Mouse (Mus musculus) liver, embryonic 11.5 days (tissue): ENCODE measurements around the gene Gls2. TPM values are rescaled to one million over a fixed set of nuclear protein-coding genes. Genes with fewer than 3 reads are reported as not detected.

ENCODE experiments used
- ATAC-seq: fragments of 200-750 bp; cut with Nextera tagmentation; replicated peaks from 2 replicates; pipeline ENCODE4 v1.8.0; 2017; ENCODE audit warnings: moderate number of reproducible peaks, mild to moderate bottlenecking, moderate TSS enrichment, moderate library complexity; ENCODE audit not compliant: low FRiP score
- DNase-seq: peaks from one replicate; pipeline ENCODE4 v3.0.0-alpha.2; 2017; ENCODE audit warnings: low spot score
- H3K27ac ChIP-seq: fragments of 300-500 bp; sonication (generic); 2 replicates; pipeline ENCODE4 v1.5.1; 2014; ENCODE audit warnings: mild to moderate bottlenecking, low read depth, low read length, control low read depth
- H3K27me3 ChIP-seq: fragments of 300-500 bp; sonication (generic); replicated peaks from 2 replicates; pipeline ENCODE4 v1.6.1; 2014; ENCODE audit warnings: low read length, mixed read lengths; ENCODE audit not compliant: control insufficient read depth, insufficient read depth
- H3K36me3 ChIP-seq: fragments of 300-500 bp; sonication (generic); 2 replicates; pipeline ENCODE4 v1.6.1; 2014; ENCODE audit warnings: mild to moderate bottlenecking, low read length, moderate library complexity, mixed read lengths; ENCODE audit not compliant: control insufficient read depth, insufficient read depth
- H3K4me1 ChIP-seq: fragments of 300-500 bp; sonication (generic); replicated peaks from 2 replicates; pipeline ENCODE4 v1.6.1; 2014; ENCODE audit warnings: low read length, mixed read lengths; ENCODE audit not compliant: control insufficient read depth, insufficient read depth
- H3K4me2 ChIP-seq: fragments of 300-500 bp; sonication (generic); 2 replicates; pipeline ENCODE4 v1.6.1; 2014; ENCODE audit warnings: mild to moderate bottlenecking, control low read depth, moderate library complexity
- H3K4me3 ChIP-seq: fragments of 300-500 bp; sonication (generic); 2 replicates; pipeline ENCODE4 v1.5.1; 2014; ENCODE audit warnings: low read depth, low read length, control low read depth
- H3K9ac ChIP-seq: fragments of 300-500 bp; sonication (generic); 2 replicates; pipeline ENCODE4 v1.6.1; 2014; ENCODE audit warnings: low read depth, low read length, control low read depth
- H3K9me3 ChIP-seq: fragments of 300-500 bp; sonication (generic); 2 replicates; pipeline ENCODE4 v1.6.1; 2016; ENCODE audit warnings: low read length, inconsistent platforms, mixed read lengths; ENCODE audit not compliant: control insufficient read depth
- WGBS: fragments of 180-500 bp; shearing (Covaris S2); extraction: QIAGEN DNeasy Blood & Tissue Kit; methylation state at CpG from one replicate; pipeline ENCODE4 v1.1.7; 2014; 5-methylcytosine and 5-hydroxymethylcytosine counted together
- polyA plus RNA-seq: library from polyadenylated mRNA; unstranded; fragments of >200 nt; fragmentation: Nextera tagmentation; extraction: Ambion mirVana; gene quantifications from 2 replicates; pipeline ENCODE4 v1.2.1, GENCODE M21; 2014

Gene Gls2
- polyA plus RNA-seq, 1 experiment from 2014 or later, result 3.1 TPM

DNA sequence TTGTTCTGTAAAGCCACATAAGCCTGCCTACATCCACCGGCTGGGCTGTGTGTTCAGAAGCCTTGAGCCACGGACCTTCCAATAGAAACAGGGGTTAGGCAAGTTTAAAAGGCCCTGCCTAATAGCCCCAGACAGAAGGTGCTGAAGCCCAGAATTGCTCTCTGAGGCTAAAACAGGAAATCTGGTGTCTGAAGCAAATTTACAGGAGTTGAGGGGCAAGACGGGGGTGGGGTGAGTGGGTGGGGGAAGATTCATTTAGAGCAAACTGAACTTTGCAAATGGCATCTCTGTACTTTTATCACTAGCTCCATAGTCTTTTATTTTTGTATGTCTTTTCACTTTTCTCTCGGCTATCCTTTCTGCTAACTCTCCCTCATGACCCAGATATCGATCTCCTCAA is 36.9 kb downstream of the Gls2 start:
- Histone ChIP-seq H3K4me3 (peak overlapping the region; percentile 72), H3K36me3 (peaks cover 2% of the 10 kb centered on the region; the same call in 1 of the 2 replicates), H3K4me2 (peak overlapping the region; percentile 68), H3K9ac (peak overlapping the region; percentile 97), H3K27ac (peak overlapping the region; percentile 90), H3K27me3 (no peaks in the 10 kb centered on the region), H3K4me1 (peaks cover 17% of the 10 kb centered on the region), H3K9me3 (no peaks in the 10 kb centered on the region)
- no peak for DNase-seq
- 19% methylated on average over 5 of the region's 5 CpGs for WGBS
- no peak for ATAC-seq

DNA sequence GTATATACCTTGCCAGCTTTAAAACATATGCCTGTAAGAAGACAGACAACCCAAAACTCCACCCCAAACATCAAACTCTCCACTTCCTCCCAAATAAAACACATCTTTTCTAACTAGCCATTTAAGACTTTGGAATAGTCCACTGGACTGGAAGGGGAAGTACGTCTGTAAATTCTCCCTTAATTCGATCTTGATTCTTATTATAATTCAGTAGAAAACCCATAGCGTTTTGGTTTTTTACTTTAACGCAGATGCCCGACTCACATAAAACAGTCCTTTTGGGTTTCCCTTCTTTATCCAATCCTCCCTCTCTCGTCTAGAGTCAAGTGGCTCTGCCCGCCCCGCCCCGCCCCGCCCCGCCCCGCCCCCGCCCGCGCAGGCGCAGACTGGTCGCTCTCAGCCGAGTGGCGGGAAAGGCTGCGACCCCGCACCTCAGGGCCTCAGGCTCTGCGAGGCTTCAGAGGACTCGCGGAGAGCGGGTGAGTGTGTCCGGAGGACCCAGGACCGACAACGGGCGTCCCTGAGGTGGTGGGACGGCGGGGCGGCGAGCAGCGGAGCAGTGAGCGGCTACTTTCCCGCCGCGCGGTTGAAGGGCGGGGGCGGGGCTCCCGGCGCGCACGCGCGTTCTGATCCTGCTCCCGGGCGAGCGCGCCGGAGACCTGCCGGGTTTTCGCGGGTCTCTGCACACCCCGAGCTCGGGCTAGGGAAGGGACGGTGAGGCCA is 37.6 kb downstream of the Gls2 start, which contains the start of gene Timeless:
Timeless (plus strand) TSS at position 369 of the 723 bp plus-strand sequence.
- DNase-seq (peak; percentile 86), ATAC-seq (peak; percentile 89)
- peak within 1 kb of the TSS; percentile 97 for H3K9ac ChIP-seq
- H3K4me1 ChIP-seq, result peaks cover 17% of the 10 kb centered on the region
- H3K36me3 ChIP-seq, result peaks cover 2% of the 10 kb centered on the region; the same call in 1 of the 2 replicates
- no peaks in the 10 kb centered on the region for H3K27me3 ChIP-seq
- peak within 1 kb of the TSS; percentile 68 for H3K4me2 ChIP-seq
- H3K4me3 ChIP-seq, result peak within 1 kb of the TSS; percentile 72
- no peaks in the 10 kb centered on the region for H3K9me3 ChIP-seq
- under 1% methylated on average over 58 of the region's 58 CpGs for WGBS
- peak within 1 kb of the TSS; percentile 90 for H3K27ac ChIP-seq

DNA sequence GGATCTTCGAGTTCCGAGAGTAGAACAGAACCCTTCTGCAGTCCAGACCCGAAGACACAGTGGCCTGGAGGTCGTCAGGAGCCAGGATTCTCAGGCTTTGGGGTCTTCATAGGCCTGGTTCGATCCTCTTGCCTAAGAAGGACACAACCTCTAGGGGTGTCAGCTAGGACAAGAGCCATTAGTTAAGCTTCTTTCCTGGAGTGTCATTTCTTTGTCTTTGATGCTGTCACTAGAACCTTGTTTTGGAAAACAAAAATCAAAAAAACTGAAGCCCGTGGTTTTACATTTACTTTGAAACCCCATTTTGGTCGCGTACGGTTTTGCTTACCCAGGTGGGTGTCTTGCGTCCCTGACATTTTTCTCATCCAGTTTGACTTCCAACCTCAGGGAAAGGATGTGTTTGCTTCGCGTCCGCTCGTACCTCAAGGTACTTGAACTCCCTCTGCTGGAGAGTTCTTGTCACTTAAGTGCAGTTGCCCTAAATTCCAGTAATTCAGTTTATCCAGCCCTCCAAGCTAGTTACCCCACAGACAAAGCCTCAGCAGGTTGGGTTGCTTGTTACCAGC is 38.2 kb downstream of the Gls2 start:
- Histone ChIP-seq H3K4me3 (peak overlapping the region; percentile 72), H3K9me3 (no peaks in the 10 kb centered on the region), H3K27me3 (no peaks in the 10 kb centered on the region), H3K4me2 (peak overlapping the region; percentile 68), H3K27ac (peak overlapping the region; percentile 90), H3K36me3 (peaks cover 2% of the 10 kb centered on the region; the same call in 1 of the 2 replicates), H3K4me1 (peaks cover 17% of the 10 kb centered on the region), H3K9ac (peak overlapping the region; percentile 97)
- DNase-seq (no peak), ATAC-seq (peak; percentile 60)
- under 1% methylated on average over 14 of the region's 14 CpGs for WGBS

DNA sequence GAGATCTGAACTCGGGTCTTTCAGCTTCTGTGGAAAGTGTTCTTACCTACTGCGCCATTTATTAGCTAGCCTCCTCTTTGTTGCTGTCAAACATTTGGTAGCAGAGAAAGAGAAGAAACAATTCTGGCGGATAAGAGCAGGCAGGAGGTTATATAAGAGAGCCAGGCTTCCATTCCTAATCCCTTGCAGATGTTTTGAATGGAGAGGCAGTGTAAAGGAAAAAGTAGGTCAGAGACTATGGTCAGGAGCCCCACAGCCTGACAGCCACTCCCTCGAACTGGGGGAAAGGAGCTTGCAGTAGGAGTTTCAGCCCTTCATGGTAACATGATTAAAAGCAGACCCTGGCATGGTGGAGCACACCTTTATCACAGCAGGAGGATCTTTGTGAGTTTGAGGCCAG is 42.1 kb downstream of the Gls2 start:
- Histone ChIP-seq H3K4me2 (no peak overlapping the region), H3K4me3 (no peak overlapping the region), H3K9me3 (no peaks in the 10 kb centered on the region), H3K36me3 (peaks cover 10% of the 10 kb centered on the region; the same call in 1 of the 2 replicates), H3K4me1 (peaks cover 23% of the 10 kb centered on the region), H3K9ac (no peak overlapping the region), H3K27ac (no peak overlapping the region), H3K27me3 (no peaks in the 10 kb centered on the region)
- 76% methylated on average over 4 of the region's 4 CpGs for WGBS
- DNase-seq, result no peak
- no peak for ATAC-seq

DNA sequence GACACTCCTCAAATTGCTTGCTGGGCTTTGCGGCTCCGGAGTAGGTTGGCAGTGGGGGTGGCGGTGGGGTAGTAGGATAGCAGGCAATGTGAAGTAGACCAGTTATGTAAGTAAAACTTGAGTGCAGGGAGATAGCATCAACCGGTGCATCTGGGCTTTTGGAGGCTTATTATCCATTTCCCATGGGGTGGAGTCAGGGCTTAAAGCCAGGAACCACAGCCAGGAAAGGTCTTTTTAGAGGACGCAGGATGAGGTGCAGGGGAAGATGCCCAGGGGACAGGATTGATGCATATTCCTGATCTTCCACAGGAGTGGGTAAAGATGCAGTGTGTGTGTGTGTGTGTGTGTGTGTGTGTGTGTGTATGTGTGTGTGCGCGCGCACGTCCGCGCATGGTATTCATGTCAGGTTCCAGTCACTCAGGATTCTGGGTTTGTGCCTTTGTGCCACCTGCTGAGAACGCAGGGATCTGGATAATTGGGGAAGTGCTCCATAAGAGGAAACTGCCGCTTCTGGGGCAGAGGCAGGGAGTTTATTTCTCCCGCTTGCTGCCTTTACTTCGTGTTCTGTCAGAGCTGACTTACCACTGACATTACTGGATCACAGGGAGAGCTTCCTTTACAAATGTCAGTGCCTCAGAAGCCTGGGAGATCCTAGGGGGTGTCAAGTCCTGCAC is 43.7 kb downstream of the Gls2 start:
- Histone ChIP-seq H3K9me3 (no peaks in the 10 kb centered on the region), H3K4me3 (no peak overlapping the region), H3K27me3 (no peaks in the 10 kb centered on the region), H3K27ac (no peak overlapping the region; the same call in 1 of the 2 replicates), H3K36me3 (peaks cover 19% of the 10 kb centered on the region; the same call in 1 of the 2 replicates), H3K4me1 (peaks cover 20% of the 10 kb centered on the region), H3K4me2 (no peak overlapping the region), H3K9ac (no peak overlapping the region; the same call in 1 of the 2 replicates)
- DNase-seq (no peak), ATAC-seq (no peak)
- 78% methylated on average over 15 of the region's 15 CpGs for WGBS

DNA sequence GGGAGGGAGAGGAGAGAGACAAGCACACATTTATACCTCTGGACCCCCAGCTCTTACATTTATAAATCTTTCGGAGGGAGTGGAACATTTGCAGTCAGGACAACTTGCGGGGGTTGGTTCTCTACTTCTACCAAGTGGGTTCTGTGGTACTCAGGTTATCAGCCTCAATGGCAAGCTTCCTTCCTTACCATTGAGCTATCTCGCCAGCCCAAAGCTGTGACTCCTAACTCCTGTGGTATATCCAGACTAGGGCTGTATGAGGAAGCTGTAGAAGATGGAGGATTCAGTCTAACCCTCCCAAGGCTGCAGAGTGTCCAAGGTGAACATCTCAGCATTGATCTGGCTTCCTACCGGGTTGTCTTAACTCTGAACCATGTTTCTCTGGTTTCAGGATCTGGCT is 44.9 kb downstream of the Gls2 start:
- no peak overlapping the region for H3K9ac ChIP-seq
- no peak for ATAC-seq
- H3K4me3 ChIP-seq, result no peak overlapping the region

DNA sequence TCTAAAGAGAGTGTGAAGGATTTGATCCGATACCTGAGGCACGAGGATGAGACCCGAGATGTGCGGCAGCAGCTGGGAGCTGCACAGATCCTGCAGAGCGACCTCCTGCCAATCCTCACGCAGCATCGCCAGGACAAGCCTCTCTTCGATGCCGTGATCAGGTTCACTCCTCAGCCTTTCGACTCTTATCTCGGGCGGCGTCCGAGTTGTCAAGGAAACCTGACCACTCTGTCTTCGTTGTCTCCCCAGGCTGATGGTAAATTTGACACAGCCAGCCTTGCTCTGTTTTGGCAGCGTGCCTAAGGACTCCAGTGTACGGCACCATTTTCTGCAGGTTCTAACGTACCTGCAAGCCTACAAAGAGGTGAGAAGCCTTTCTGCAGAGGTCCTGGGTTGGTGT is 45.9 kb downstream of the Gls2 start:
- 61% methylated on average over 18 of the region's 18 CpGs for WGBS
- H3K27me3 ChIP-seq, result no peaks in the 10 kb centered on the region
- DNase-seq, result no peak
- H3K9me3 ChIP-seq, result no peaks in the 10 kb centered on the region
- no peak overlapping the region for H3K27ac ChIP-seq
- peaks cover 26% of the 10 kb centered on the region for H3K36me3 ChIP-seq
- peaks cover 15% of the 10 kb centered on the region for H3K4me1 ChIP-seq
- H3K4me3 ChIP-seq, result no peak overlapping the region
- no peak overlapping the region for H3K9ac ChIP-seq
- no peak overlapping the region for H3K4me2 ChIP-seq
- no peak for ATAC-seq

More for the DNA sequence above, 44.9 kb downstream of the Gls2 start:
- DNase-seq, result no peak
- no peak overlapping the region for H3K27ac ChIP-seq
- H3K4me2 ChIP-seq, result no peak overlapping the region
- H3K36me3 ChIP-seq, result peaks cover 24% of the 10 kb centered on the region
- WGBS, result 82% methylated on average over 4 of the region's 4 CpGs
- no peaks in the 10 kb centered on the region for H3K27me3 ChIP-seq
- H3K4me1 ChIP-seq, result peaks cover 16% of the 10 kb centered on the region
- H3K9me3 ChIP-seq, result no peaks in the 10 kb centered on the region

DNA sequence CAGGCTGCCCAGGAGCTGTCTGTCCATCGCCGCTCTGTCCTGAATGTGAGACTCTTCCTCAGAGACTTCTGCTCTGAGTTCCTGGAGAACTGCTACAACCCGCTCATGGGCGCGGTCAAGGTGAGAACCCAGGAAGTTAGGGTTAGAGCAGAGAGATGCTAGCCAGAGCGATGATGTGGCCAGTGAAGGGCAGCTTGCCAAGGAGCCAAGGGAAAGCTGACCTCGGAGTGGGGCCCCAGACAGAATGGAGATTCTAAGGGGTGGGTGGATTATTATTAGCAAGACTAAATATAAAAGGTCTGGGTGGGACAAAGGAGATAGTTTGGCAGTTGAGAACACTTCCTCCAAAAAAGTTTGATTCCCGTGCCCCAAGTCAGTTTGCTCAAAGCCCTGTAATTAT is 49.0 kb downstream of the Gls2 start:
- Histone ChIP-seq H3K9ac (no peak overlapping the region), H3K4me3 (no peak overlapping the region), H3K9me3 (no peaks in the 10 kb centered on the region), H3K4me2 (no peak overlapping the region), H3K27me3 (no peaks in the 10 kb centered on the region), H3K36me3 (peaks cover 43% of the 10 kb centered on the region), H3K4me1 (peaks cover 9% of the 10 kb centered on the region), H3K27ac (no peak overlapping the region)
- DNase-seq (no peak), ATAC-seq (no peak)
- 95% methylated on average over 8 of the region's 8 CpGs for WGBS
